Mouse (Mus musculus) MEL-GATA-1-ER (cell line): ENCODE results near the gene Sirt5.
A peak's percentile ranks its signal among the peaks of the same experiment; 100 is the strongest.

Source experiments
- DNase-seq: peaks from one replicate; pipeline ENCODE4 v3.0.0-alpha.2; 2012; ENCODE audit warnings: low read depth; ENCODE audit errors: extremely low read depth

Sirt5 gene

DNA sequence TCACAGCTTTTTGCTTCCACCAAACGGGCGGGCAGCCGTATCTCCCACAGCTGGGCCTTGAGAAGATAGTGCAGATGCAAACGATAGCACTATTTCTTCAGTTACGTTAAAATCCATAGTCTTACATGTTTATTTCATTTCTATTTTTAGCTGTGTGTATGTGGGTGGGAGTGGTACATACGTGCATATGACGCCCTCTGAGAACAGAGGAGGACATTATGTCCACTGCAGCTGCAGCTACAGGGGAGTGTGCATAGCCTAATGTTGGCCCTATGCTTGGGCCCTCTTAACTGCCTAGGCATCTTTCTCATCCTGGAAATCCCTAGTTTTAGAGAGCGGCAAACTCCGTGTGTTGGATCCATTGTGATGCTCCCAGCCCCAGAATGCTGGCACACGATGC, 8.9 kb downstream of the Sirt5 start:
- no peak for DNase-seq

DNA sequence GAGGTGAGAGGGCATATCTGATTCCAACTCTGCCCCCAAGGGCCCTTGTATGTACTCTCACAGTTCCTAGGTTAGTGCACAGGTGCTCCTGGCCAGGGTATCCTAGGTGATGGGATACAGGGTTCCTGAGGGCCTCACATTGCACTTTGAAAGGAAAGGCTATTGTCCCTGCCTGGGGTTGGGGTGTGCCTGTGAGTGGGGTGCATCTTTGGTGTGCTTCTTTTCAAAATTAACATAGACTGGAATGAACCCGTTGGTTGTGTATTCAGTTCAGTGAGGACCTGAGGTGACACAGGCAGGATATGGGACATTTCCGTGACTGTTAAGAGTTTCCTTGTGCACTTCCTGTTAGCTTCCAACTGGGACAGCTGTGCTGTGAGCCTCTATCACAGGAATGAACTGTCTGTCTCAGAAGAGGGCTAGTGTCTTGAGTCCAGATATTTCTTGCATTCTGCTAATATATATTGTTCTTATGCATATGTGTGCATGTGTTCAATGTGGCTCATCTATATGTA, 9.7 kb downstream of the Sirt5 start:
- no peak for DNase-seq

DNA sequence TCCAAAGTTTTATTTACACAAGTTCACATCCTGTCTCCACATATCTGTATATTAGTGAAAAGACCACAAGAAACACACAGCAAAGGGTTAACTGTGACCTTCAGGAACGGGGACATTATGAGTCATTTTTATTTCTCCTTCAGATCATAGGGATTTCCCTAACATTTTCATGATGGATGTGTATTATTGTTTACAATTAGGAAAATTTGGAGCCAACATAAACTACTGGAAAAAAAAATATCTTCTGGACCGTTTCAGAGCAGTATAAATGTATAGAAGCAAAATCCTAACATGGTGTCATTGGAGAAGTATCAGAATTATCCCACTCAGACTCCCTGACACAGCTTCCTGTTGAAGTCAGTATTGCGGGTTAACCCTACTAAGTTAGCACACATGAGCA, 14.7 kb downstream of the Sirt5 start:
- DNase-seq = no peak

DNA sequence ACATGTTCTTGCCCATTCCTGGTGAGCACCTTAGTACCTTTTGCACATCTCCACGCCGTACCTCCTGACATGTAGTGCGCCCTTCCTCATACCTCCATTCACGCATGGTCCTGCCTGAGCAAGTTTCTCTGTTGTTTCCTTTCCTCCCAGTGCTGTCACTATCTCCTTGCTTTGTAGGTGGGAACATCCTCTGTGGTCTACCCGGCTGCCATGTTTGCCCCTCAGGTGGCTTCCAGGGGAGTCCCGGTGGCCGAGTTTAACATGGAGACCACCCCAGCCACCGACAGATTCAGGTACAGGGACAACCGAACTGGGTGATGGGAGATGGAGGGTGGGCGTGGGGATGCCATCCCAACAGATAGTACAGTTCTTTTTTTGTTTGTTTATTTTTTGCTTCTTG, 20.0 kb downstream of the Sirt5 start:
- DNase-seq = no peak

DNA sequence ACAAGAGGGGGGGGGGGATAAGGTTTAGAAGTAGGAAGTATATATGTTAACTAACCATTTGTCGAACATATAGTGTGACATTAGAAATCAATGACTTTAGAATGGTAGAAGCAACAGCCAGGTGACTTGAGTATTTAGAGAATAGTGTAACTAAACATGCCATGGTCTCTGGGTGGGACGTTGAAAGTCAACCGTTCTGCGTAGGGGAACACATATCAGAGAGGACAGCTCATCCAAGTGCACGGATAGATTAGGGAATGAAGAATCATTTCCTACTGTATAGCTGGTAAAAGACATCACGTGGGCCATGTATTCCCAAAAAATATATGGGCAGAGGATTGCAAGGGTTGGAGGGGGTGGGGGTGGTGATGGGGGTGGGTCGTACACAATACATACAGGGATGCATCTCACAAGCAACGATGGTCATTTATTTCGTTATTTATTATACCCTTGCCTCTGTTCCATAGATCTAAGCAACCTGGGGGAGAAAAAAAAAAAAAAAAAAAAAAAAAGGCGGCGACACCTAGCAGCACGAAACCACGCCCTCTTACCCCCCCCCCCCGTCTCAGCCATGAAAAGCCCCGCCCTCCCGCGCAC, 32.5 kb downstream of the Sirt5 start:
- DNase-seq = no peak

DNA sequence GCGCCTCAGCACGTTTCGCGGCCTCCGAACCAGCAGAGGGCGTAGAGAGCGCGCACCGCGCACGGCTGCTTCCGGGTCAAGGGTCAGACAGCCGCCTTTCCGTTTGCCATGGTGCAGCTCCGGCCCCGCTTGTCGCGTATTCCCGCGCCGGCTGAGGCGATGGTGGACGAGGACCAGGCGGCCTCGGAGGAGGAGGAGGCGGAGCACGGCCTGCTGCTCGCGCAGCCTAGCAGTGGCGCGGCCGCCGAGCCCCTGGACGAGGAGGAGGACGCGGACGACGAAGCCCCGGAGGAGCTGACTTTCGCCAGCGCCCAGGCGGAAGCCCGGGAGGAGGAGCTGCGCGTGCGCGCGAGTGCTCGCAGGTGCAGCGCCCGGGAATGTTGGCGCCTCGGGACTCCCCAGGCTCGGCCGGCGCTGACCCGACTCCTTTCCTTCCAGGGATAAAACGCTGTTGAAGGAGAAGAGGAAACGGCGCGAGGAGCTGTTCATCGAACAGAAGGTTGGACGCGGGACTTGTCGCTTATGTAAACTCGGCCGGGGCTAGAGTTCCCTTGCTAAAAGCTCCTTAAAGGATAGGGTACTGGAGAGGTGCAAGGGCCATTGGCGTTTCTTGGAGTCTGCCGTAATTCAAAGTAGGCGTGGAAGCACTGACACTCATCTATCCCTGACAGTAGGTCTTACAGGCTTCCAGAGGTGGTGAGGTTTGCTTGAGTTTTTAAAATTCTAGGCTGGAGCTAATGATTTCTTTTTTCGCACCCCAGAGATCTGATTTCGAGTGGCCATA, 33.2 kb downstream of the Sirt5 start, which contains the start of gene Nol7:
TSS of gene Nol7 (plus strand) at position 94 of the 784 bp plus-strand sequence.
- peak; percentile 74 for DNase-seq

DNA sequence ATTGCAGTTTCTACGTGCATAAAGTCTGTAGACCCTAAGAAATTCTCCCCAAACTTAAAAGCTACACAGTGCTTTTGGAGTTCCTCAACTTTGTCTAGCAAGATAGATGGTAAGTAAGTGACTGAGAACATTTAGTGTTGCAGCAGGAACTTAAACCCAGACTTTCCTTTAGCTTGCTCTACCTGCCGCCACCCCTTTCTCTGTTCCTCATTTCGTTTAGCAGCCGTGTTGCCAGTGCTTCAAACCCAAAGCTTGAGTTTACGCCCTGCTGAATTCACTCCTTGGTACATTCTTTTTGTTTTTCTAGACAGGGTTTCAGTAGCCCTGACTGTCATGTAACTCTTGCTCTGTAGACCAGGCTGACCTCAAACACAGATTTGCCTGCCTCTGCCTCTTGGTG, 34.3 kb downstream of the Sirt5 start:
- peak; percentile 29 for DNase-seq

DNA sequence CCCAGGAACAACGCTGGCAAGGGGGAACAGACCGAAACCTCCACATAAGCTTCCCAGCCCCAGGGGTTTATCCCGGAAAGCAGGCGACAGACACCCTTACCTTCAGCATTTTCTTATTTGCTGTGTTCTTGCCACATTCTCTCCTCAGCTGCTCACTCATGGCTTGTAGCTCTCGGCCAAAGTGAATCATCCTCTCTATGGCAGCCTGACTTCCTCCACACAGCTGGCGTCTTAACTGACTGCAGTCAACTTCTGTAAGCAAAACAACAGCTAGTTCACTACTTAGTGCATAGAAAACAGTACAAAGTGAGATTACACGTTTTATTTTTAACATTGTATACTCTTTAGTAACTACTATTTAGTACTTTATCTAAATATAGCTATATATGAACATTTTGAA, 47.0 kb downstream of the Sirt5 start:
- no peak for DNase-seq

DNA sequence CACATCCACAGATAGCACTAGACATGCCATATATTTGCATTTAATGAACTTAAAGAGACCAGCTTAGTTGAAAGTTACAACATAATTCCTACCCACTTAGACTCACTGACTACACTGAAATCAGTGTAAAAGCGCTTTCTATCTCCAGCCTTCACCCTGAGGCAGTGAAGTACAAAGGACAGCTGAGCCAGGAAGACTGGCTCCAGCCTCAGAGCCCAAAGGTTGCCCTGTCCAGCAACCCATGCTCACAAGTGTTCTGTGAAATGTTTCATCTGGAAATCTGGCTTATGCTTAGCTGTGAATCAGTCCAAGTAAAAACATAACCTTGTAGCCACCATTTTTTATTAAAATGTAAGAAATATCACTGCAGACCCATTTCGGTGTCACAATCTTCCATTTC, 48.3 kb downstream of the Sirt5 start:
- no peak for DNase-seq

DNA sequence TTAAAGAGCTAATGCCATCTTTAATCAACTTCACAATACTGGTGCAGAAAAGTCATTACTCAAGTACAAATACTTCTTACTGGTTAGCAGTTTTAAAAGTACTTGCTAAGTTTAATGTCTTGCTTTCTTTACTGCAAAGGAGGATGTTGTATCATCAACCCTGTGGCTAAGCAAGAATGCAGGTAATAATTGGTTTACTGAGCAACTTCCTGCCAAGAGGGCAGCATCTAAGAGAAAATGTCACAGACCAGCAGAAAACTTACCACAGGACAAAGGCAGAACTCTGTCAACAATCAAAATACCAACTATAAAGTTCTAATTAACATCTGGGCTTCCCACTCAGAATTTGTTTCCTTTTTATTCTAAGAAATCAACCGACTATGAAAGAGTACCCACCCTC, 50.0 kb downstream of the Sirt5 start:
- no peak for DNase-seq

DNA sequence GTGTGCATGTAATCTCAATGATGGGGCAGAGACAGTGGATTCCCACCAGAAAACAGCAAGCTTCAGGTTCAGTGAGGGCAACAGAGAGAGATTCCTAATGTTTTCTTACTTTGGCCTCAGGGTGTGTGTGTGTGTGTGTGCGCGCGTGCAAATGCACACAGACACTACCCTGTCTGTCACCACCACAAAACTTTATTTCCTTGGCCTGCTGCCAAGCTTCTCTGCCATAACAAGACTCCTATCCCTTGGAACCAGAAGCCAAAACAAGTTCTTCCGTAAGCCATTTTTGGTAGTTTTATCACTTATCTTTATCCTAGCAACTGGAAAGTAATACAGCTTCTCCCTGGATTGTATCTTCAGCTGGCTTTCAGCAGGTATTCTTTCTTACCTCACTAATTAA, 63.1 kb downstream of the Sirt5 start:
- no peak for DNase-seq

DNA sequence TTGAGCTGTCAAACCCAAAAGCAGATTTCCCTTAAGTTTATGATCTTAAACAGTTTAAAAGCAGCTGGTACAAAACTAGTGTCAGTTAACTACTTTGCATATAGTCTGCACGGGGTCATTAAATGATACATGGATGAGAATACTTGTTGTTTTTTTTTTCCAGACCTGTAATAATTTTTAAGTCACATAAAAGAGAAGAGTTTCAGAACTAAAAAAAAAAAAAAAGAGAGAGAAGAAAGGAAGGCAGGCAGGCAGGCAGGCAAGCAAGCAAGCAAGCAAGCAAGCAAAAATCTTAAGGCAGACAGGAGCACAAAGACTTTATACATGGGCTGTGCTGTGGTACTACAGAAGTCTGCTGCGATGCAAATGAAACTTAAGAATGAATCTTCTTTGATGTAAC, 68.1 kb downstream of the Sirt5 start:
- DNase-seq = no peak

DNA sequence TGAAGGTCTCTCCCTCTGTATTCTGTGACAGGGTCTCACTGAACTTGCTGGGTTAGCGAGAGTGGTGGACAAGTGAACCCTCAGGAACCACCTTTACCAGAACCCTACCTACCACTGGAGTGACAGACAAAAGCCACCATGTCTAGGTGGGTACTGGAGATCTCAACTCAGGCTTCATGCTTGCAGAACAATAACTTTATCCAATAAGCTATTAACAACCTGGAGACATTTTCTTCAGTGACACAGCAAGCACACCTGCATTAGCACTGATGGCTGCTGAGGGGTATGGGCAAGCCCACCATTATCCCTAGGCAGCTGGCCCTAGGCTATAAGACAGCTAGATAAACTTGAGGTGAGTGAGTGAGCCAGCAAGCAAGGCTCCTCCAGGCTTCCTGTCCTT, 75.1 kb downstream of the Sirt5 start:
- no peak for DNase-seq

DNA sequence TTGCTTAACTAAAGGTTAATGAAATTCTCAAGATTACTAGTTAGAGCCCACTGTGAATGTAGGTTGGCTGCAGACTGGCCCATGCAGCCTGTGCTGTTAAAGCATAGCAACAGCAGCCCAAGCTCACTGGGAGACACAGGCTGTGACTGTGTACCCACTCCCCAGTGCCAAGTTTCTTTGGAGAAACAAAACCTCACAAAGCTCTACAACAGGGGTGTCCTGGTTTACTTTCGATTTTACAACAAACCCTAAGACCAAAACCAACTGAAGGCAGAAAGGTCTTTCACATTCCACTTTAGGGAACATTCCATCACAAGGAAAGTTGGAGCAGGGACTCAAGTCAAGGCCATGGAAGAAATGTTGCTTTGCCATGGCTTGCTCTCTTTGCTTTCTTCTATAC, 77.3 kb downstream of the Sirt5 start:
- DNase-seq = no peak

DNA sequence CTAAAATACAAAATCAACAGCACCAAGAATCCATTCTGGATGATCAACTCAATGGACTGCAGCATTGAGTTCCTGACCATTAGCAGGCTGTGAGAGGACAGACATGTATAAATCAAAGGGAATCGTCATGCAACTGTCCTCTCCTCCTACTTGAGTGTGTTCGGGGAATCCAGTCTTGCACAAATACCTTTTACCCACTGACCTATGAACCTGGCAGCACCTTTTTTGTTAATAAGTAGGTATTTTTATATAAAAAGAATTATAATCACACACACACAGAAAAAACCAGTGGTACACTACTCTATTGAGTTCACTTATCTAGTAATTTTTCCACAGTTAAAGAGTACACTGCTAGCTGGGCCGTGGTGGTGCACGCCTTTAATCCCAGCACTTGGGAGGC, 78.4 kb downstream of the Sirt5 start:
- DNase-seq = no peak

DNA sequence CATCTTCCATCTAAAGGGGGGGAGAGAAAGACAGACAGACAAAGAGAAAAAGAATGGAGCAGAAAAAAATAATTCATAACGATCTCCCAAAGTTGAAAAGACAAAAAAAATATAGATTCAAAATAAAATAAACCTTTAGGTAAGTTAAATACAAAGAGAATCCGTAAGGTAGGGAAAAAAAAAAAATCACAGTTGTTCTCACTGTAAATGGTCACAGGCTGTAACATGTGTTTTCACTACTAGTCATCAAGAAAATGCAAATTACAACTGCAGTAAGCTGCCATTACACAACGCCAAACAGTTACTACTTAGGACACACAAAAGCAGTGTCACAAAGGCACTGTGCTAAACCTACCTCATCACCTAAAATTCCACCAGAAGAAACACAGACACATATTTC, 79.4 kb downstream of the Sirt5 start:
- no peak for DNase-seq
